Mouse (Mus musculus) spleen, postnatal 4 days (tissue): Measurements from ENCODE around the gene Pan2.

Experiments used
- DNase-seq, 2 experiments: peaks; one replicate each; pipeline ENCODE4 v3.0.0; 2022; ENCODE audit warnings: low spot score in 2 of 2

Gene Pan2

GRCm38 (mm10) chr10:128336597-128336996, 33.5 kb downstream of the Pan2 start:
- DNase-seq: no peak

GRCm38 (mm10) chr10:128337306-128338181, 34.4 kb downstream of the Pan2 start, which contains the start of gene Cs:
Gene Cs, plus strand, starts transcription at chr10:128337734.
- DNase-seq: peak; percentile 96

- DNase-seq: no peak
Measured at GRCm38 (mm10) chr10:128338415-128338814, 35.3 kb downstream of the Pan2 start.

GRCm38 (mm10) chr10:128338948-128339347, 35.8 kb downstream of the Pan2 start:
- DNase-seq: no peak

DNA sequence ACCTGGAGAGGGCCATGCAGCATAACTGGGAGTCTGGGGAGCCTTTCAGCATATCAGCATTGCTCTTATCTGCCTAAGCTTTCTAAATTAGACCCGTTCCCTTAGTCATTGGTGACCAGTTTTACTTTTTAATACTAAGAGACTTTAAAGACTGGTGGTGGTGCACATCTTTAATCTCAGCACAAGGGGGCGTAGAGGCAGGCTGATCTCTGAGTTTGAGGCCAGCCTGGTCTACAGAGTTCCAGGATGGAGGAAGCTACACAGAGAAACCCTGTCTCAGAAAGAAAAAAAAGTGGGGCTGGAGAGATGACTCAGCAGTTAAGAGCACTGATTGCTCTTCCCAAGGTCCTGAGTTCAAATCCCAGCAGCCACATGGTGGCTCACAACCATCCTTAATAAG, 37.1 kb downstream of the Pan2 start:
- DNase-seq: no peak

DNA sequence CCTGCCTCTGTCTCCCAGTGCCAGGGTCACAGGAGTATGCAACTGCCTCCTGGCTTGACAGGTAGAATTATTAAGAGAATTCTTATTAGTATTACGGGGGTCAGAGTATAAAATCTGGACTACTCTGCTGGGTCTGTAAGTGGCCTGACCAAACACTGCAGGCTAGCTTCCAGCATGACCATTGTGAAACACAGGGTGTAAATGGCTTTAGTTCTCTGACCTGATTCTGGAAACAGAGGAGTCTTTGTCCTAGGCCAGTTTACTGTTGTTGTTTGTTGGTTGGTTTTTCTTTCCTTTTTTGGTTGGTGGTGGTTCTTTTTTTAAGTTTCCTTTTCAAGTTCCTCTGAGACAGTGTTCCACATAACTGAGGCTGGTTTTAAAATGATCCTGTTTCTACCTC, 40.3 kb downstream of the Pan2 start:
- no peak for DNase-seq

- DNase-seq: peak; percentile 73 to 74
Measured at GRCm38 (mm10) chr10:128344568-128345275, 41.6 kb downstream of the Pan2 start.

GRCm38 (mm10) chr10:128347541-128347940, 44.4 kb downstream of the Pan2 start:
- DNase-seq: no peak

DNA sequence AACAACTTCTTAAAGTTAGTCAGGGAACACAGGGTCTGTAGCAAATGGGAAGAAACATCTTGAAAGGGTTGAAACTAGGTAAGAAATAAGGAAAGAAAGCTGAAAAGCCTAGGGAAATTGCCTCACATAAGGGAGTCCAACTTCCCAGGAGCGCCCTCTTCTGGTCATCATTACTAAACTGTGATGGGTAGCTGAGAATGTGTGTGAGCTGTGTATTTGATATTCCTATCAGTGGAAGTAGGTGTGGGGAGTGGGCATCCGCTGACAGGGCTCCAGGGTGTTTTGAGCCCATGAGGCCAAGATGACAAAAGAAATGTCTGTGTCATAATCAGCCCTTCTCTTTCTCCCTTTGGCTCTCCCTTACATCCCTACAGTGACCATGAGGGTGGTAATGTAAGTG, 55.7 kb downstream of the Pan2 start:
- peak; percentile 57 to 84 for DNase-seq

DNA sequence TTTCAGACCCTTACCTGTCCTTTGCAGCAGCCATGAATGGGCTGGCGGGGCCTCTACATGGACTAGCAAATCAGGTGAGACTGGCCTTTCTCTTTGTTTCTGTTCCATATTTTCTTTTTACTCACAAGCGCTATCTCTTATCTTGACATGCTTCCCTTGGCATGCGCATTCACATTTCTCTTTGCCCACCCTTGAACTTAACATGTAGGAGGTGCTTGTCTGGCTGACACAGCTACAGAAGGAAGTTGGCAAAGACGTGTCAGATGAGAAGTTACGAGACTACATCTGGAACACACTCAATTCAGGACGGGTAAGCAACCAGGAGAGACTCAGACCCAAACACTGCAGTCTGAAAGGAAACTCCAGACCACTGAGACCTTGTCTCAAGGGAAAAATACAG, 56.1 kb downstream of the Pan2 start:
- DNase-seq: no peak

DNA sequence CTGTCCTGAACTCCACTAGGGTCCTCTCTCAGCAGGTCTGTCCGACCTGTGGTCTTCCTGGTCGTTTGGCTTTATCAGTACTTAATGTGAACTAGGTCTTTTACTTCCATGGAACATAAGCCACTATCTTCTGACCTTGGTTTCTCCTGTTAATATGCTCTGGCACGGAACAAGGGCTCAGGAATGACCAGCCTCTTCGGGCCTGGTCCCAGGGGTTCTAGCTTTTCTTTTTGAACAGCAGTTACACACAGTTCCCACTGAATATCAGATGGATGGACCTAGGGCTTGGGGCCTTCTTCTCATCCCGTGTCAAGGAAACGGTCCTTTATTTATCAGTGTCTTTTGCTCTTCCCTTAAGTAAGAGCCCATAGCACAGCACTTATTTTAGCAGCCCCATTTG, 58.7 kb downstream of the Pan2 start:
- no peak for DNase-seq

GRCm38 (mm10) chr10:128362568-128362967, 59.4 kb downstream of the Pan2 start:
- no peak for DNase-seq

DNA sequence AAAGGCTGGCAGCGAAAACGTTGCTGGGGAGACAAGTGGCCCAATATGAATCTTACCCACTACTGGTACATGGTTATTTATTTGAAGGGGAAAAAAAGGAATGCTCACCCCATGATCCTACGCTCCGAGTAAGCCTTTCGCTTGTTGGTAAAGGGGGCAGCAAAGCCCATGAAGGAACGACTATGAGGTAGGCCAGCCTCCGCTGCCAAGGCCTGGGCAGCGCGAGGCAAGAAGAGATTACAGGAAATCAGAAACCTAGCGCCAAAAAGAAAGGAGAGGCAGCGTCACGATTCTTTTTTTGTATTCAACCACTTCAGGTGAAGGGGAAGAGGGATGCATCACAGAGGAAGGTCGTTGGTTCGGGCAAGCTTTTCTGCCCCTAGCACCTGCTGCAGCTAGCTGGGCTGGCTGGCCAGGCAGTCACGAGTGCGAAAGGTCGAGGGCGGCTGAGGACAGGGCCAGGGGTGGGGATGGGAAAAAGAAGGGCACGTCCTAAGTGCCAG, 64.8 kb downstream of the Pan2 start:
- DNase-seq: no peak

DNA sequence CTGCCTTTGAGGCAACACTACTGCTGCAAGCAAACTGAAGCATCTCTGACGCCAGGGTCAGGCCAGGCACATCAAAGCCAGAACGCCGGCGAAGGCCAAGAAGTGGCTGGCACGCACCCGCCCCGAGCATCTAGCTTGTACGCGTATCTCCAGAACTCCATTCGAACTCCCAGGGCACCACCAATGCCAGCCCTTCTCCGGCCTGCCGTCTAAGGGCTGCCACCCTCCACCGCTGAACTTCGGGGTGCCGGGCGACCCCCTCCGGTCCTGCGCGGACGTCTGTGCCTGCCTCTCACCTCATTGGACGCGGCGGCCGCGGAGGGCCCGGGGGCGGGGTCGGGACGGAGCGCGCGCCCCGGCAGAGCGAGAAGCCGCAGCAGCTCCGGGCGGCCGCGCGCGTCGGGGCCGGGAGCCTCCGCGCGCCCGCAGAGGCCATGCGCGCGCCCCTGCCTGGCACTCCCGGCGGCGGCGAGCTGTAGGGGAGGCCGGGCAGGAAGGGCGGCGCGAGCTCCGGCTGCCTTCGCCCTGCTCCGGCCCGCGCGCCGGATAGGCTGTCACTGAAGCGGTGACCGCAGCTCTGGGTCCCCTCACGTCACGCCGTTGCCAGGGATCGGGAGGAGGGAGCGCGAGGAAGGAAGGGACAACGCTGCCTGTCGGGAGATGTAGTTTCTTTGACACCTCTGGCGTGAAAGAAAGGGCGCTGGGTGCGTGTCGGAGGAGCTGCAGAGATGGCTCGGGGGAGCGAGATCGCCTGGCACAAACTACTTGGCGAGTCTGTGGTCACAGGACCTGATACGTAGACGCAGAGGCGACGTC, 65.5 kb downstream of the Pan2 start, which contains the start of gene Coq10a:
Gene Coq10a (minus strand): TSS at position 596 of the 816 bp plus-strand sequence.
- DNase-seq: peak; percentile 85 to 93

DNA sequence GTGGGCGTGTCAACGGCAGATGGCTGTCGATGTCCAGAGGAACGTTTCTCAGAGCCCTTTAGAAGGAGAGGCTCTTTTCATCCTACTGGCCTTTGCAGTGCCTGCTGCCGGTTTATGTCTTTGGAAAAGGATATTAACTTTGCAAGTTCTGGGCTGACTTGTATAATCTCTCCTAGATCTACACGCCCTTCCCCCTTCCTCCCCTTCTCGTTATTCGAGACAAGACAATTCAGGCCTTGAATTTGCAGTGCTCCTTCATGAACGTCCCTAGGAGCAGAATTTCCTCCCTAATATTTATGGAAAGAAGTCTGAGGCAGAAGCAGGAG, 66.0 kb downstream of the Pan2 start:
- DNase-seq: no peak

GRCm38 (mm10) chr10:128369599-128369998, 66.5 kb downstream of the Pan2 start:
- no peak for DNase-seq

DNA sequence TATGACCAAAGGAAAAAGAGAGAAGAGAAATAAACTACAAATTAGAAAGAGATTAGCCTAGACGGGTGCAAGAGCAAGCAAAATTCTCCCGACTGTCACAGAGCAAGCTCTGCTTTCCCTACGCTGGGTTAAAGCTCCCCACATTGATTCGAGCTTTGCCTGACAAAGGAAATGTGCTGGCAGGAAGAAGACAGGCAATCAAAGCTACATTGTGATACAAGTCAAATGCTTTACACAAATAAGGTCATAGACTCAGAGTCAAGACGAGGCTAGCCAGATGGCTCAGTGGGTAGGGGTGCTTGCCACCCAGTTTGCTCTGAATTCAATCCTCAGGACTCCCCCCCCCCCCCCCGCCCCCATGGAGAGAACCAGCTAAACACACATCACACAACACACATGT, 66.9 kb downstream of the Pan2 start:
- no peak for DNase-seq

- DNase-seq: no peak
Measured at GRCm38 (mm10) chr10:128370601-128371000, 67.5 kb downstream of the Pan2 start.
